Mouse (Mus musculus) kidney, adult 2 months (tissue): Measurements from ENCODE around the gene Gmfg.

ENCODE experiments used
- CTCF ChIP-seq: fragments of 200-500 bp; conservative IDR thresholded peaks from 2 replicates; pipeline ENCODE4 v1.5.1; 2011; ENCODE audit warnings: low read depth, mild to moderate bottlenecking, control low read depth, low read length, moderate library complexity, mixed read lengths; ENCODE audit not compliant: insufficient read depth, insufficient read length
- POLR2A ChIP-seq: fragments of 200-500 bp; IDR thresholded peaks from one replicate; pipeline ENCODE4 v1.6.1; 2011; ENCODE audit warnings: low read depth, low read length, control low read depth

DNA sequence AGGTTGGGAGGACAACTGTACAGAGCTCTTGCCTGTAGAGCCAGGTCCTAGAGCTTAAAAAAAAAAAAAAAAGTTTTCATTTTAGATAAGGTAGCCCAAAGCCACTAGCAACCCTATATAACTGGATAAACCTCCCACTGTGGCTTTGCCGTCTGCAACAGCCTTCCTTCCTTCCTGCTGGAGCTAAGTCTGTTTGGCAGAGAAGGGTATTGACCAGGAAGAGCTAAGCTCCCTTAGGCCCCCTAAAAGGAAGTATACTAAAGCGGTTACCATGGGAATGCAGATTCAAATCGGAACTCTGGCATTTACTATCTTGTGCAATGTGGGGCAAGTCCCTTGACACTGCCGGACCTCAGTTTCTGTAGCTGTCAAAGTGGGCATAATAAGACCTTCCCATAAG, 5.4 kb downstream of the Gmfg start:
- no peak for TF ChIP-seq CTCF
- no peak for TF ChIP-seq POLR2A
